Mouse (Mus musculus) heart, embryonic 16.5 days (tissue): ENCODE measurements at regions not wholly inside any gene's neighbourhood (a gene's known extent, or its start where the extent isn't known, plus 50 kb on each side); places are given as distances from the start of the nearest gene placed in this dataset.

Source experiments
- ATAC-seq: fragments of 200-750 bp; cut with Nextera tagmentation; replicated peaks from 2 replicates; pipeline ENCODE4 v1.8.0; 2017; ENCODE audit warnings: moderate number of reproducible peaks; ENCODE audit not compliant: insufficient read depth, low FRiP score; ENCODE audit errors: extremely low read depth
- H3K27ac ChIP-seq: fragments of 300-500 bp; sonication (generic); 2 replicates; pipeline ENCODE4 v1.5.1; 2014; ENCODE audit warnings: mild to moderate bottlenecking, low read length, control low read depth, moderate library complexity
- H3K27me3 ChIP-seq: fragments of 300-500 bp; sonication (generic); 2 replicates; pipeline ENCODE4 v1.6.1; 2014; ENCODE audit warnings: low read length, mixed read lengths; ENCODE audit not compliant: control insufficient read depth, insufficient read depth
- H3K36me3 ChIP-seq: fragments of 300-500 bp; sonication (generic); 2 replicates; pipeline ENCODE4 v1.6.1; 2014; ENCODE audit not compliant: control insufficient read depth, insufficient read depth
- H3K4me1 ChIP-seq: fragments of 300-500 bp; sonication (generic); 2 replicates; pipeline ENCODE4 v1.6.1; 2014; ENCODE audit warnings: low read length, mixed read lengths; ENCODE audit not compliant: control insufficient read depth, insufficient read depth
- H3K4me2 ChIP-seq: fragments of 300-500 bp; sonication (generic); 2 replicates; pipeline ENCODE4 v1.6.1; 2014; ENCODE audit warnings: low read depth, mild to moderate bottlenecking, control low read depth, low read length
- H3K4me3 ChIP-seq: fragments of 300-500 bp; sonication (generic); 2 replicates; pipeline ENCODE4 v1.5.1; 2014; ENCODE audit warnings: mild to moderate bottlenecking, control low read depth, low read length
- H3K9ac ChIP-seq: fragments of 300-500 bp; sonication (generic); 2 replicates; pipeline ENCODE4 v1.6.1; 2014; ENCODE audit warnings: low read length, control low read depth
- H3K9me3 ChIP-seq: fragments of 300-500 bp; sonication (generic); replicated peaks from 2 replicates; pipeline ENCODE4 v1.6.1; 2016; ENCODE audit warnings: low read length; ENCODE audit not compliant: control insufficient read depth
- WGBS: fragments of 180-500 bp; shearing (Covaris S2); extraction: QIAGEN DNeasy Blood & Tissue Kit; methylation state at CpG from one replicate; pipeline ENCODE4 v1.1.7; 2014; 5-methylcytosine and 5-hydroxymethylcytosine counted together

DNA sequence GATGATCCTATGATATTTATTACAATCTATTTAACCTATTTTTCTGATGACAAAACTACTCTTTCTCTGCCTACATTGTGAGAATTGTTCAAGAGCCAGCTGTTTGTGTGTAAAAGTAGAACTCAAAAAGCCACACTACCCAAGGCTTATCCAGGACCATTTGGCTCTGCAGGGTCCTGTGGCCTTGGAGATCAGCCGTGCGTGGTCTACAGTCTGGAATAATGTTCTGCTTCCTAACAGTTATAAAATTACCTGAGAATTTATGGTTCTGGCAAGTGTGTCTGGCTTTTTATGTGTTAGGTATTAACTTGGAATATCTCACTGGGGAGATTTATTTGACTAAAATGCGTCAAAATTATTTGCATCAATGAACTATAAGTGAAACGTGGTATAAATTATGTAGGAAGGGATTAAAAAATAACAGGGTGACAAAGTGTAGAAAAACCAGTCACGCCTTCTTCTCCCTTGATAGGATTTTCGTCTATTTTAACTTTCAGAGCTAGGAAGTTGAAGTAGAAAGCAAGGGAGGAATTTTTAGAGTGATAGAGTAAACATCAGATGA, 1789.0 kb upstream of the Gm7489 start:
- no peak overlapping the region for H3K4me3 ChIP-seq
- no peaks in the 10 kb centered on the region for H3K9me3 ChIP-seq
- H3K36me3 ChIP-seq, result no peaks in the 10 kb centered on the region
- H3K4me2 ChIP-seq, result no peak overlapping the region
- 62% methylated on average over 6 of the region's 6 CpGs for WGBS
- no peaks in the 10 kb centered on the region for H3K27me3 ChIP-seq
- no peak overlapping the region for H3K27ac ChIP-seq
- no peak for ATAC-seq
- H3K9ac ChIP-seq, result no peak overlapping the region
- H3K4me1 ChIP-seq, result no peaks in the 10 kb centered on the region

DNA sequence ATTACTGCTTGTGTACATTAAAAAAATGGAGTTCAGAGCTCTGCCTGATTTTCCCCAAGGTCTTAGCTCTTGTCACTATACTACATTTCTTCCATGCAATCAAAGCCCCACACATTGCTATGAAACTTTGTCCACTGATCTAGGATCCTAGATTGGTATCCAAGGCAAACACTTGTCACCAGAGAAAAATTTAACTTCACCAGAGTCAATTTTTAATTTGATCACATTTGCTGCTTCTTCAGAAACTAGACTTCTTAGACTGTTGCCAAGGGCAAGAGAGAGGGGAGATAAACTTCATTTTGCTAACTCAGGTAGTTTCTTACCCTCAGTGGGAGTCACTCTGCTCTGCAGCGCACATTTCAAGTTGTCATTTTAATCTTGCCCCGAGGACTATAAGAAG, 1775.9 kb upstream of the Gm7489 start:
- Histone ChIP-seq H3K36me3 (no peaks in the 10 kb centered on the region), H3K4me3 (no peak overlapping the region), H3K27me3 (no peaks in the 10 kb centered on the region), H3K4me2 (no peak overlapping the region), H3K9ac (no peak overlapping the region), H3K4me1 (no peaks in the 10 kb centered on the region), H3K27ac (no peak overlapping the region), H3K9me3 (no peaks in the 10 kb centered on the region)
- ATAC-seq, result no peak
- 67% methylated on average over 2 of the region's 2 CpGs for WGBS

DNA sequence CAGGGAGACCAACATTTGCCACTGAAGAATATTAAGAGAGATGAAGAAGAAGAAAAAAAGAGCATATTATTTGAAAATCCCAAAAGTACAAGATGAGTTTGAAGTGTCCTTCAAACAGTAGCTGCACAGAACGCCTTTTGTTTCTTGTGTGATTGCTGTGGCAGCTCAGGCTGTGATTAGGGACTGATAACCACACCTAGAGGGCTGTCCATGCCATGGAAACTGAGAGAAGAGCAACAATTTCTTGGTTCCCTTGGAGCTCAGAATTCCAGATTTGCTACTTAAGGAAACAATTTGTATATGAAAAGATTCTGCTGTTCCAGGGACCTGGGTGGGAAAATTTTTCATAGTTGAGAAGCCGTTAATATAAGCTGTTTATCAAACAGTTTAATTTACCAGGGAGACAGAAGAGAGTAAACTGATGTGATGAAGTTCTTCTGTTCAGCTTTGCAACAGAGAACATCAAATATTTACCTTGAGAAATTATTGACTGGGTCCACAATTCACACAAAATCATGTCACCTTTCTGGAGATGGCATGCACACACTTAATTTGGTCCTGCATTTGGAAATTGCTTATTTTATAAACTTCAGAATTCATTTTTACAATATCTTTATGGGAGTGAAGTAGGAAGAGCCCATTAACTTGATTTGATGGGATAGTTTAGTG, 1770.2 kb upstream of the Gm7489 start:
- WGBS, result 57% methylated on average over 2 of the region's 2 CpGs
- H3K36me3 ChIP-seq, result no peaks in the 10 kb centered on the region
- no peak overlapping the region for H3K4me3 ChIP-seq
- H3K9me3 ChIP-seq, result no peaks in the 10 kb centered on the region
- no peaks in the 10 kb centered on the region for H3K27me3 ChIP-seq
- no peaks in the 10 kb centered on the region for H3K4me1 ChIP-seq
- H3K9ac ChIP-seq, result no peak overlapping the region
- ATAC-seq, result no peak
- no peak overlapping the region for H3K4me2 ChIP-seq
- no peak overlapping the region for H3K27ac ChIP-seq

- H3K4me2 ChIP-seq, result no peak overlapping the region
- no peaks in the 10 kb centered on the region for H3K27me3 ChIP-seq
- H3K27ac ChIP-seq, result no peak overlapping the region
- H3K36me3 ChIP-seq, result no peaks in the 10 kb centered on the region
- no peak for ATAC-seq
- no peak overlapping the region for H3K4me3 ChIP-seq
- WGBS, result 53% methylated on average over 3 of the region's 3 CpGs
- H3K9ac ChIP-seq, result no peak overlapping the region
- H3K4me1 ChIP-seq, result no peaks in the 10 kb centered on the region
- H3K9me3 ChIP-seq, result no peaks in the 10 kb centered on the region
These were observed 1748.0 kb upstream of the Gm7489 start for GRCm38 (mm10) chr15:52136693-52137092.

DNA sequence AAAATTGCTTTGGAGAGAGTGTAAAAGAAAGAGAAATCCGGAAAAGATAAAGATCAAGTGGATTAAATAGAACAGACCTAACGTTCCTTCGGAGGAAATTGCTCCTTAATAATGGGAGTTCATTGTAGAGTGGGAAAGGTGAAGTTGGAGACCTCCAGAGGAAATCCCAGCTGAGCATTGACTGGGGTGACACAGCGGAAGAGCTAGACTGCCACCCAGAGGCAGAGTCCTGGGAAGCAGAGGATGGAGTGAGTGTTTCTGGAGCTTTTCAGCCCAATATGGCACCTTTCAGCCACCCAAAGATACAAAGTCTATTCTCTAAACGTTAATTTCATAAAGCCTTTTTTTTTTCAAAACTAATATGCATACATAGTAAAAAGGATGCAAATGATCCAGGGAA, 1731.3 kb upstream of the Gm7489 start:
- H3K9ac ChIP-seq, result no peak overlapping the region
- no peak overlapping the region for H3K4me2 ChIP-seq
- no peak for ATAC-seq
- no peaks in the 10 kb centered on the region for H3K27me3 ChIP-seq
- H3K9me3 ChIP-seq, result no peaks in the 10 kb centered on the region
- 25% methylated on average over 5 of the region's 5 CpGs for WGBS
- H3K36me3 ChIP-seq, result no peaks in the 10 kb centered on the region
- no peak overlapping the region for H3K4me3 ChIP-seq
- no peak overlapping the region for H3K27ac ChIP-seq
- no peaks in the 10 kb centered on the region for H3K4me1 ChIP-seq

DNA sequence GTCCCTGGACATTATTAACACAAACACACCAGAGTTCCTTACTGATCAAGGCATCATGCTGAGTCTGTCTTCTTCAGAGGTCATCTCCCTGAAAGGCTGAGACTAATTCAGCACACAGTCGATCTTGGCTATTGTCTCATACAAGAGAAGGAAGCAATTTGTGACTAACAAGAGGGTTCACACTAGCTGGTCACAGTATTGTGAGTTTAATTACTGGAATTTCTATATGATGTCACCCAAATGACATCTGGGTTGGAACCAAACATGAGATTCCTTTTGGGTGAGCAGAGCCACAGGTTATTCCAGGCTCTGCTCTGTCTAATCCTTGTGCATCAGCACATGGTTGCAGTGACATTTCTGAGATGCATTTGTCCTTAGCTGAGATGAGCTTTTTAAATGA, 1728.9 kb upstream of the Gm7489 start:
- Histone ChIP-seq H3K4me1 (peaks cover 8% of the 10 kb centered on the region), H3K27ac (no peak overlapping the region), H3K27me3 (no peaks in the 10 kb centered on the region), H3K4me2 (no peak overlapping the region), H3K4me3 (no peak overlapping the region), H3K36me3 (no peaks in the 10 kb centered on the region), H3K9me3 (no peaks in the 10 kb centered on the region), H3K9ac (no peak overlapping the region)
- 71% methylated on average over 1 of the region's 1 CpGs for WGBS
- ATAC-seq, result no peak

GRCm38 (mm10) chr15:52156779-52157178, 1727.9 kb upstream of the Gm7489 start:
- Histone ChIP-seq H3K4me1 (peaks cover 8% of the 10 kb centered on the region), H3K4me2 (no peak overlapping the region), H3K4me3 (no peak overlapping the region), H3K27me3 (no peaks in the 10 kb centered on the region), H3K9ac (no peak overlapping the region), H3K36me3 (no peaks in the 10 kb centered on the region), H3K9me3 (no peaks in the 10 kb centered on the region), H3K27ac (no peak overlapping the region)
- 65% methylated on average over 4 of the region's 4 CpGs for WGBS
- no peak for ATAC-seq

GRCm38 (mm10) chr15:52160181-52161088, 1724.3 kb upstream of the Gm7489 start:
- Histone ChIP-seq H3K9me3 (no peaks in the 10 kb centered on the region), H3K27me3 (peaks cover 3% of the 10 kb centered on the region; the same call in 1 of the 2 replicates), H3K4me2 (peak overlapping the region; percentile 56), H3K9ac (peak overlapping the region; percentile 54; the same call in 1 of the 2 replicates), H3K4me3 (peak overlapping the region; percentile 23), H3K27ac (no peak overlapping the region), H3K36me3 (no peaks in the 10 kb centered on the region), H3K4me1 (peaks cover 8% of the 10 kb centered on the region)
- ATAC-seq, result no peak
- WGBS, result 21% methylated on average over 18 of the region's 18 CpGs

- Histone ChIP-seq H3K27me3 (peaks cover 3% of the 10 kb centered on the region; the same call in 1 of the 2 replicates), H3K9ac (no peak overlapping the region), H3K36me3 (no peaks in the 10 kb centered on the region), H3K27ac (no peak overlapping the region), H3K4me1 (peaks cover 8% of the 10 kb centered on the region), H3K4me3 (no peak overlapping the region), H3K4me2 (no peak overlapping the region), H3K9me3 (no peaks in the 10 kb centered on the region)
- WGBS, result 14% methylated on average over 3 of the region's 3 CpGs
- no peak for ATAC-seq
These were observed 1723.6 kb upstream of the Gm7489 start for GRCm38 (mm10) chr15:52161089-52161442.
